Mouse (Mus musculus): ENCODE results near the gene Fam76a.
A peak's percentile ranks its signal among the peaks of the same experiment; 100 is the strongest.

DNA sequence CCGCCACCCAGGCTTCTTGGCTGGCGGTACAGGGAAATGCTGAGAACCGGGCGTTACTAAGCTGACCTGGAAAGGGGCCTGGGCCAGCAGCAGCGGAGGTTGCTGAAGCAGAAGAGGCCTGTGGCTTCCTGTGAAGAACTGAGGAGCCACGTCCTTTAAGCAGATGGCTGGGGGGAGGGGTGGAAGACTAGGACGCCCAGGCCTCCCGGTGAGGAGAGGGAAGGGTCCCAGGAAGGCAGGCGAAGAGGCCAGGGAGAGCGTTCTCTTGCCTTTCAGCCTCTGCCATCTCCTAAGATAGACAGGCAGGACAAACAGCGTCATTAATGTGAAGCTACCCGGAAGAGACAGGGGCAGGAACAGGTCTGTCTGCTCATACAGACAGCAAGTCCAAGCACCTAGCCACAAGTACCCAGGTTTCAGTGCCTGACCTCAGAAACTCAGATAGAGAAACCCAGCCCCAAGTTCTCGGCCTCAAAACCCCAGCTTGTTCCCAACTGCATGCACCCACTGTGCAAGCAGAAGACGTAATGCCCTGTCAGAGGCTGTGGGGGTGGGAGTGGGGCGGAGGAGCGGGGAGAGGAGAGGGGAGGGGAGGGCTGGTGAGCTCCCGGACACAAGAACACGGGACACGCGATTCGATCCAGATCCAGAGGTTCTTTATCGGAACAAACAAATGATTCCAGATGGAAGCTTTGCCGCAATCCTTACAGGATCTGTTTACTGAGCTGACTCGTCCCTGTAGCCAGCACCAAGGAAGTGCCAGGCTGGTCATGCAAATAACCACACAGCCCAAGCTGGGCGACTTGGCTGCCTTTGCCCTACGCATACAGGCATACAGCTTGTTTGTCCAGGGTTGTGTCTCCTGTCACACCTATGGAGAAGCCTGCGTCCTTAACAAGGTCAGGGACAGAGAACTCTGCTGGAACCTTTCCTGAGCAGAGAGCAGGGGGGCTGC lies 24.0 kb upstream of the Fam76a start:
- TF ChIP-seq CTCF (IDR thresholded peaks at IDR 0.05) = no peak
- no peak for TF ChIP-seq EP300 (IDR thresholded peaks at IDR 0.05; ENCODE audit: insufficient read depth, low read depth, low read length)
- peak; percentile 24; the same call in 1 of the 2 replicates for TF ChIP-seq POLR2A (IDR thresholded peaks at IDR 0.05; ENCODE audit: insufficient read depth, low read depth, low read length)
